Mouse (Mus musculus) myocyte (in vitro differentiated cells): ENCODE data around the gene Myo1e. TPM values are rescaled to one million over a fixed set of nuclear protein-coding genes. Genes with fewer than 3 reads are reported as not detected.

Experiments
- H3K27me3 ChIP-seq: one replicate; pipeline ENCODE4 v1.6.1; 2011; ENCODE audit not compliant: control insufficient read depth, insufficient read depth, insufficient read length
- H3K36me3 ChIP-seq: one replicate; pipeline ENCODE4 v1.6.1; 2011; ENCODE audit not compliant: control insufficient read depth, insufficient read depth
- H3K4me2 ChIP-seq: one replicate; pipeline ENCODE4 v1.6.1; 2011; ENCODE audit warnings: low read depth, control low read depth
- H3K4me3 ChIP-seq: one replicate; pipeline ENCODE4 v1.5.1; 2011; ENCODE audit warnings: mild to moderate bottlenecking, control low read depth, moderate library complexity
- H3K79me2 ChIP-seq: one replicate; pipeline ENCODE4 v1.6.1; 2011; ENCODE audit not compliant: control insufficient read depth, insufficient read depth
- H3ac ChIP-seq: one replicate; pipeline ENCODE4 v1.6.1; 2011; ENCODE audit not compliant: control insufficient read depth, insufficient read length
- CEBPB ChIP-seq: IDR thresholded peaks from 2 replicates; pipeline ENCODE4 v1.6.1; 2011; ENCODE audit warnings: mild to moderate bottlenecking, moderate library complexity; ENCODE audit not compliant: poor library complexity, insufficient read depth, severe bottlenecking
- E2F4 ChIP-seq: IDR thresholded peaks from one replicate; pipeline ENCODE4 v1.6.1; 2011; ENCODE audit warnings: mild to moderate bottlenecking, control low read depth, moderate library complexity; ENCODE audit not compliant: insufficient read depth
- MAX ChIP-seq: IDR thresholded peaks from one replicate; pipeline ENCODE4 v1.6.1; 2011; ENCODE audit warnings: low read depth, mild to moderate bottlenecking, control low read depth
- MYOD1 ChIP-seq, 3 experiments: IDR thresholded peaks; one replicate each; pipeline ENCODE4 v1.6.1; 2011; ENCODE audit warnings: control low read depth in 2 of 3, low read depth in 2 of 3, mild to moderate bottlenecking in 2 of 3, moderate library complexity in 1 of 3; ENCODE audit not compliant: insufficient read length in 2 of 3, control insufficient read depth in 1 of 3
- MYOG ChIP-seq, 3 experiments: IDR thresholded peaks; one replicate each; pipeline ENCODE4 v1.6.1; 2011; ENCODE audit warnings: control low read depth in 2 of 3, low read depth in 2 of 3, mild to moderate bottlenecking in 2 of 3; ENCODE audit not compliant: insufficient read length in 2 of 3, control insufficient read depth in 1 of 3, insufficient read depth in 1 of 3
- POLR2A ChIP-seq: IDR thresholded peaks from one replicate; pipeline ENCODE4 v1.6.1; 2011; ENCODE audit warnings: low read depth, mild to moderate bottlenecking, control low read depth, moderate library complexity; ENCODE audit not compliant: insufficient read length
- POLR2AphosphoS2 ChIP-seq: IDR thresholded peaks from one replicate; pipeline ENCODE4 v1.6.1; 2011; ENCODE audit warnings: low read depth, control low read depth; ENCODE audit not compliant: insufficient read length
- REST ChIP-seq: IDR thresholded peaks from one replicate; pipeline ENCODE4 v1.6.1; 2011; ENCODE audit warnings: mild to moderate bottlenecking, control low read depth, moderate library complexity; ENCODE audit not compliant: insufficient read depth, insufficient read length
- SRF ChIP-seq: IDR thresholded peaks from one replicate; pipeline ENCODE4 v1.6.1; 2011; ENCODE audit warnings: low read depth; ENCODE audit not compliant: control insufficient read depth, insufficient read length
- TCF12 ChIP-seq: IDR thresholded peaks from one replicate; pipeline ENCODE4 v1.6.1; 2011; ENCODE audit warnings: mild to moderate bottlenecking, control low read depth; ENCODE audit not compliant: poor library complexity, insufficient read depth, severe bottlenecking
- TCF3 ChIP-seq: IDR thresholded peaks from one replicate; pipeline ENCODE4 v1.6.1; 2011; ENCODE audit warnings: low read depth, control low read depth; ENCODE audit not compliant: insufficient read length
- USF1 ChIP-seq: IDR thresholded peaks from one replicate; pipeline ENCODE4 v1.6.1; 2011; ENCODE audit warnings: low read depth, mild to moderate bottlenecking, control low read depth, moderate library complexity
- polyA plus RNA-seq: library from polyadenylated mRNA; unstranded; fragments of >200 nt; fragmentation: generic; extraction: Trizol; gene quantifications from one replicate; pipeline ENCODE4 v1.2.1, GENCODE M21; 2012; ENCODE audit warnings: missing spikeins

The Myo1e gene
- polyA plus RNA-seq, 1 experiment = 26.5 TPM

DNA sequence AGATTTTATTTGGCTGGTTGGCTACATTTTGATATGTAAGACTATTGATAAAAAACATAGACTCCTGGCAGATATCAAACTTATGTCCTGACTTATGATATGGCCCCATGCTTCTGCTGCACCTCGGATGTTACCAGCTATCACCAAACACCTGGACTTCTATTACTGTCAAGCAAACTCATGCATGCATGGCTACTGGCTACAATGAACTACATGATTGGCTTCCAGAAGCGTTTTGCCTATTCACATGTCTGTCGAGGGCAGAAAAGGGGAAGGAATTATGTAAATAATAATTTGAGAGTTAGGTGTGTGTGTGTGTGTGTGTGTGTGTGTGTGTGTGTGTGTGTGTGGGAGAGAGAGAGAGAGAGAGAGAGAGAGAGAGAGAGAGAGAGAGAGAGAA is 30.0 kb downstream of the Myo1e start:
- no peak overlapping the region for H3ac ChIP-seq
- peaks cover 89% of the 10 kb centered on the region for H3K79me2 ChIP-seq
- no peaks in the 10 kb centered on the region for H3K36me3 ChIP-seq
- H3K27me3 ChIP-seq = no peaks in the 10 kb centered on the region
- no peak for TF ChIP-seq MAX
- TF ChIP-seq MYOG (IDR thresholded peaks at IDR 0.05; ENCODE audit: control insufficient read depth in 1 of 3, insufficient read depth in 1 of 3, insufficient read length in 2 of 3, low read depth in 2 of 3) = no peak
- TF ChIP-seq POLR2AphosphoS2 = no peak
- TF ChIP-seq USF1 = no peak
- no peak for TF ChIP-seq REST
- TF ChIP-seq POLR2A = no peak
- TF ChIP-seq CEBPB = no peak
- no peak for TF ChIP-seq MYOD1 (IDR thresholded peaks at IDR 0.05; ENCODE audit: control insufficient read depth in 1 of 3, insufficient read length in 2 of 3, low read depth in 2 of 3)
- no peak for TF ChIP-seq TCF12
- no peak for TF ChIP-seq TCF3
- TF ChIP-seq SRF = no peak
- no peak for TF ChIP-seq E2F4
- H3K4me3 ChIP-seq = no peak overlapping the region
- H3K4me2 ChIP-seq = no peak overlapping the region

DNA sequence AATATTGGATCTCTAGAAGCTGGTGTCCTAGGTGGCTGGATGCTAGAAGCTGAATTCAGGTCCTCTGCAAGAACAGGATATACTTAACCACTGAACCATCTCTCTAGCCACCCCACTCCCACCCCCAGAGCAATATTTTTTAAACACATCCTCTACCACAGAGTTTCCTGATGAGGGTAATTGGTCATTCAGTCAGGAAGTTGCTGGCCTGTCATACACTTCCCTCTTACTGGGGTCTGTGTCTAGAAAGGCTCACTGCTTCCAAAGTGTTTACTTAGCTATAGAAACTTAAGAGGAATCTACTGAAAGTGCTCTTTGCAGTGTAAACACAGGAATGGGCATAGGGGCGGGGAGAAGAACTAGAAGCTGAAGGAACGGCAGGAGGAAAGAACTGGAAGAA is 30.4 kb downstream of the Myo1e start:
- H3K27me3 ChIP-seq = no peaks in the 10 kb centered on the region
- no peak for TF ChIP-seq MAX
- no peak for TF ChIP-seq MYOG (IDR thresholded peaks at IDR 0.05; ENCODE audit: control insufficient read depth in 1 of 3, insufficient read depth in 1 of 3, insufficient read length in 2 of 3, low read depth in 2 of 3)
- TF ChIP-seq MYOD1 (IDR thresholded peaks at IDR 0.05; ENCODE audit: control insufficient read depth in 1 of 3, insufficient read length in 2 of 3, low read depth in 2 of 3) = no peak
- no peak for TF ChIP-seq CEBPB
- TF ChIP-seq REST = no peak
- TF ChIP-seq TCF3 = no peak
- TF ChIP-seq USF1 = no peak
- TF ChIP-seq POLR2A = no peak
- TF ChIP-seq TCF12 = no peak
- TF ChIP-seq POLR2AphosphoS2 = no peak
- no peak for TF ChIP-seq SRF
- no peak for TF ChIP-seq E2F4
- no peak overlapping the region for H3K4me3 ChIP-seq
- no peaks in the 10 kb centered on the region for H3K36me3 ChIP-seq
- H3K4me2 ChIP-seq = no peak overlapping the region
- peaks cover 90% of the 10 kb centered on the region for H3K79me2 ChIP-seq
- H3ac ChIP-seq = no peak overlapping the region

DNA sequence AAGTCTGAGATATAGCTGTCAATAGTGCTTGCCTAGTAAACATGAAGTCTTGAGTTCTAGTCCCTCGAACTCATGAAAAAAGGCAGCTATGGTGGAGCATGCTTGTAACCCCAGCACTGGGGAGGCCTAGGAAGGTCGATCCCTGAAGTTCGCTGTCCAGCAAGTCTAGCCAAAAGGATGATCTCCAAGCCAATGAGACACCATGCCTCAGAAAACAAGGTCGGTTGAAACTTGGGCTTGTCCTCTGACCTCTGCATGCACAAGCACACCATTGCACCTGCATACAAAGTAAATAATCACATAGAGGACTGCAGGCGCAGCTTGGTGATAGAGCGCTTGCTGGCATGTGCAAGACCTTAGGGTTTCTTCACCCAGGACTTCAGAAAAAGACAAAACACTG is 31.2 kb downstream of the Myo1e start:
- no peaks in the 10 kb centered on the region for H3K36me3 ChIP-seq
- no peaks in the 10 kb centered on the region for H3K27me3 ChIP-seq
- TF ChIP-seq SRF = no peak
- TF ChIP-seq MAX = no peak
- TF ChIP-seq MYOD1 (IDR thresholded peaks at IDR 0.05; ENCODE audit: control insufficient read depth in 1 of 3, insufficient read length in 2 of 3, low read depth in 2 of 3) = no peak
- no peak for TF ChIP-seq TCF12
- TF ChIP-seq USF1 = no peak
- no peak for TF ChIP-seq REST
- TF ChIP-seq POLR2AphosphoS2 = no peak
- TF ChIP-seq CEBPB = no peak
- TF ChIP-seq POLR2A = no peak
- TF ChIP-seq E2F4 = no peak
- no peak for TF ChIP-seq MYOG (IDR thresholded peaks at IDR 0.05; ENCODE audit: control insufficient read depth in 1 of 3, insufficient read depth in 1 of 3, insufficient read length in 2 of 3, low read depth in 2 of 3)
- no peak for TF ChIP-seq TCF3
- no peak overlapping the region for H3K4me3 ChIP-seq
- no peak overlapping the region for H3ac ChIP-seq
- H3K79me2 ChIP-seq = peaks cover 88% of the 10 kb centered on the region
- no peak overlapping the region for H3K4me2 ChIP-seq

DNA sequence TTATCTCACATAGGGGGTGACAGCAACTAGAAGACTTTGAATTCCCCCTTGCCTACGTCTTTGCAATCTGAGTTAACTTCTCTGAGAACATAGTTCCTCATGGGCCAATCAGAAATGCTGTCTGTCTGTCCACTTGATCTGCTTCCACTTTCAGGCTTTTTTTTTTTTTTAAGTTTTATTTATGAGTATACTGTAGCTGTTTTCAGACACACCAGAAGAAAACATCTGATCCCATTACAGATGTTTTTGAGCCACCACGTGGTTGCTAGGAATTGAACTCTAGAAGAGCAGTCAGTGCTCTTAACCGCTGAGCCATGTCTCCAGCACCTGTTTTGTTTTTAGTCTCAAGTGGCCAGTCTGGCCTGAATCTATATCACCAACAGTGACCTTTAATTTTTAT is 32.1 kb downstream of the Myo1e start:
- H3ac ChIP-seq = no peak overlapping the region
- TF ChIP-seq USF1 (peak; percentile 25), TCF12 (no peak)
- no peaks in the 10 kb centered on the region for H3K36me3 ChIP-seq
- H3K4me2 ChIP-seq = no peak overlapping the region
- no peaks in the 10 kb centered on the region for H3K27me3 ChIP-seq
- no peak overlapping the region for H3K4me3 ChIP-seq
- peaks cover 88% of the 10 kb centered on the region for H3K79me2 ChIP-seq

DNA sequence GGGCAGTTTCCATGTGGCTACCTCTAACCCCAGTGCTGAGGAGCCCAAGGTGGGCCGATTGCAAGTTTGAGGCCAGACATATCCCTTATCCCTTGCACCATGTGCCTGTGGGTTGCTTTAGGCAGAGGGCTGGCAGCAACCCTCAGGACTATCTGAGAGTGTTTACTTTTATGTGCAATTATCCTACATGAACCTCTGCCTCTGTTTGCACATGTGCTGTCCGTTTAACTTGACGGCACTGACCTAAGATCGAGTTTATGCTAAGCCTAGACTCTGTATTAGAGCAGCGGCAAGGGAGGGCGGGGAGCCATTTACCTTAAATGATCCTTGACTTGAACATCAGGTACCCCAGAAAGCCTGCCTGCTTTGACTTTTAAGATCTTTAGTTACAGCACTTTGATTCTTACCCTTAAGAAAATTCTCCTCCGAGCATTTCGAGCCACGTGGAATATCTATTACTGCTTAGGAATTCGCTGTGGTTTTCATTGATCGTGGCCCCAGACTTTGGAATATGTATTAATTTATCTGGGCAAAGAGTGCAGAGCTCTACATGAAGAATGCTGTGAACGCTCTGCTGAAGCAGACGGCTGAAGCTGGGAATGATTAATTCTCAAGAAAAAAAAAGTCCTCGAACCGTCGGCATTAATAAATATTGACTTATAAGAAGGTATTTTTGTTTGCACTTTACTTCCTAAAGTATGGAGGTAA is 33.7 kb downstream of the Myo1e start:
- TF ChIP-seq REST (no peak), SRF (no peak), POLR2A (no peak), MAX (no peak), MYOD1 (IDR thresholded peaks at IDR 0.05; ENCODE audit: control insufficient read depth in 1 of 3, insufficient read length in 2 of 3, low read depth in 2 of 3) (no peak), TCF3 (no peak), E2F4 (no peak)
- H3K27me3 ChIP-seq = no peaks in the 10 kb centered on the region
- no peak overlapping the region for H3K4me3 ChIP-seq
- no peaks in the 10 kb centered on the region for H3K36me3 ChIP-seq
- H3K4me2 ChIP-seq = peak overlapping the region; percentile 67
- H3K79me2 ChIP-seq = peaks cover 89% of the 10 kb centered on the region
- no peak overlapping the region for H3ac ChIP-seq
